Mouse (Mus musculus) urinary bladder, adult 18-20 months (tissue): ENCODE data around the gene Tmem101.
"Not testable (repeated sequence)": the region's sequence is repeated elsewhere in the genome, so short reads cannot be mapped to it uniquely, and the experiment has no call there.

Source experiments
- DNase-seq, 2 experiments: peaks; one replicate each; pipeline ENCODE4 v3.0.0; 2022; ENCODE audit warnings: low spot score in 2 of 2, mixed read lengths in 2 of 2

Gene Tmem101

DNA sequence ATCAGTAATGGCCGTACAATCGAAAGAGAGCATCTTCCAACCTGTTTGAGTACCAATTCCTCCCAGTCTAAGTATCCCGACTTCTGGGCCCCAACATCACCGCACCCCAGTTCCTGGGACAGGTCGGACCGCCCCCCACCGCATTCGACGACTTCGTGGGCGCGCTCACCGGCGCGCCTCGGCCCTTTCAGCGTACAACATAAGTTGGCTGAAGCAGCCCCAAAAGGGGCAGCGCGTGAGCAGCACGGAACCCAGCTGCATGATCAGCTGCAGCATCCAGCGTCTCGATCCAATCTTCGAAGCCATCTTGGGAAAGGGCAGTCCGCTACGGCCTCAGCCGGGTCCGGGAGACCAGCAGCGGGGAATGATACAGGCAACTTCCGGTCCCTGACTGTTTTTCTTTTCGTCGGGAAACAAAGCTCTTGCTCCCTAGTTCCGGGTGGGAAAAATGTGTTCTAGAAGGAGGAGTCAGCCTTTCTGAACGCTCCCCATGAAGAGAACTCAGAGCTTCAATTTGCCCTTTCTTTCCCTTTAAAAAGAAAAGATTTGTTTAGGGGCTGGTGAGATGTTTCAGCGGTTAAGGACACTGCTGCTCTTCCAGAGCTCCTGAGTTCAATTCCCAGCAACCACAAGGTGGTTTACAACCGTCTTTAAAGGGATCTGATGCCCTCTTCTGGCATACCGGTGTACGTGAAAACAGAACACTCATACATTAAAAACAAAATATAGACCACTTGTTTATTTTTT lies at the start of gene Tmem101:
Tmem101 (minus strand) TSS at position 366 of the 747 bp plus-strand sequence.
- peak; percentile 87 to 93 for DNase-seq

DNA sequence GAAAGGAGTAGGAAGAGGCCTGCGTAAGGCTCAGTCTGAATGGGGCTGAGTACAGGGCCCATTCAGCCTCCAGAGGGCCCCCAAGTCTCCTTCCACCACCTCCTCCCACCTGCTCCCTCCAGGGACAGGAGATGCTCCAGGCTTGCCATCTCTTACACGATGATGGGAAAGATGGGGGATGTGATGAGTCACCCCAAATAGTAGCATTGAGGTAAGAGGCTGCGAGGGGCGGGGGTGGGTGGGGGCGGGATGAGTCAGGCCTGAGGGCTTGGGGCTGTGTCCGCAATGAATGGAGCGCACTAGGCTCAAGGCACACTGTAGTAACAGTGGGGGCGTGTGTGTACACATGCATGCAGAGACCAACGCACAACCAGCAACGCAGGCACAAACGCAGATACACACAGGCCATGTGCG lies 45.2 kb upstream of the Tmem101 start:
- no peak for DNase-seq

DNA sequence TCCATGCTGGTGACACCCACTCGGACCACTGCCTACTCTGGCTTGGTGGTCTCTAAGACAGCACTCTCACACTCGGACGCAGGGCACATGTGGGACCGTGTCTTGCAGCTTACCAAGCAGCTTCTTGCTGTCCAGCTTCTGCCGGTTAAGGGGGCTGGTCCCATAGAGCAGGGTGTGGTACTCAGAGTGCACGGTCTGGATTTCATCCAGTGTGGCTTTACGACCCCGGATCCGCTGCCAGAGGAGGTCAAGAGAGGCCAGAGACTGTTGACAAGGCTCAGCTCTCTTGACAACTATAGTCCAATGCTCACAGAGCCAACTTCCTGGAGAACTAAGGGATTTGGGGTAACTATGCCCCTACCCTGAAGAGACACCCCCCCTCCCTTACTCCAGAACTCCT lies 43.7 kb upstream of the Tmem101 start:
- no peak for DNase-seq

DNA sequence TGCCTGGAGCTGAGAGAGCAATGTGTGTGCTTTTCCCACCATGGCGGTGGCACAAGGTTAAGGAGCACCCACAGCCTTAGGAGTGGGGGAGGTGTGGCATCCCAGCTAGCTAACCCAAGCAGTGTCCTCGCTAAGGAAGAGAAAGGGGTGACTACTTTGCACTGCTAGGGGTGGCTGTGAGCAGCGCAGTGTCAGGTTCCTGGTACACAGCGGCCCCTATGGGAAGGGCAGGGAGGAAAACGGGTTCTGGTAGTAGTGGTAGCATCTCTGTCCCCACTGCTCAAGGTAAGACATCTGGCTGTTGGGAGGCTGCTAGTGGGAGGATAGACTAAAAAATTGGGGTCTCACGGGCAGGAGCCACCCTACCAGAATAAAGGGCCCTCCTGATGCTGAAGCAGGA lies 42.0 kb upstream of the Tmem101 start:
- DNase-seq = no peak

DNA sequence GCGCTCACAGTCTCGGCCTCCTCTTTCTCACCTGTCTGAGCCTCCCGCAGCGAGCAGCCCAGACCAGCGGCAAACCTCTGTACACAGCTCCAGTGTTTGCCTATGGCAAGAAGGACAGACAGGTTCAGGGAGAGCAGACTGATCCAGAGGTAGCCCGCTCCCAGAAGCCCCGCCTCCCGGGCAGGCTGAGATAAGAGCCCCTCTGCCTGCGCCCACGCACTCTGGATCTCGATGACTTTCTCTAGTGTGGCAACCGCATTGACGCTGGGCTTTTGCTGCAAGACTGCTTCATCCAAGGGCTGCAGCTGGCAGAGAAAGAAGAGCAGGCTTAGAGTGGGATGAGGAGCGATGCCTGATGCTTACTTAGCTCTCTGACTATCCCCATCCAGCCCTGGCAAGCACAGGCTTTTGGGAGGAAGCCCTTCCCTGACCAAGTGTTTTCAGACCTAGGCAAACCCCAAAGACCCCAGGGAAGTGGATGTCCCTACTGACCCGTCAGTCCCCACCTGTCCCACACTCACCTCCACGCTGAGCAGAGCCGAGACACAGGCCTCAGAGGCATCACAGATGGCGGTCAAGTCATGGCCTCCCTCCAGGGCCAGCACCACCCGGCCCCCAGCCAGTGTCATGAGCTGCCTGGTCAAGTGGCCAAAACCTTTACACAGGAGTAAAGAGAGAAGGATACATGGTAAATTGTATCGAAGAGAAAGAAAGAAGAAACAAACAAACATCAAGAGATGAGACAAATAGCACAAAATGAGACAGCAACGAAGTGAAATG lies 40.0 kb upstream of the Tmem101 start:
- DNase-seq = no peak

DNA sequence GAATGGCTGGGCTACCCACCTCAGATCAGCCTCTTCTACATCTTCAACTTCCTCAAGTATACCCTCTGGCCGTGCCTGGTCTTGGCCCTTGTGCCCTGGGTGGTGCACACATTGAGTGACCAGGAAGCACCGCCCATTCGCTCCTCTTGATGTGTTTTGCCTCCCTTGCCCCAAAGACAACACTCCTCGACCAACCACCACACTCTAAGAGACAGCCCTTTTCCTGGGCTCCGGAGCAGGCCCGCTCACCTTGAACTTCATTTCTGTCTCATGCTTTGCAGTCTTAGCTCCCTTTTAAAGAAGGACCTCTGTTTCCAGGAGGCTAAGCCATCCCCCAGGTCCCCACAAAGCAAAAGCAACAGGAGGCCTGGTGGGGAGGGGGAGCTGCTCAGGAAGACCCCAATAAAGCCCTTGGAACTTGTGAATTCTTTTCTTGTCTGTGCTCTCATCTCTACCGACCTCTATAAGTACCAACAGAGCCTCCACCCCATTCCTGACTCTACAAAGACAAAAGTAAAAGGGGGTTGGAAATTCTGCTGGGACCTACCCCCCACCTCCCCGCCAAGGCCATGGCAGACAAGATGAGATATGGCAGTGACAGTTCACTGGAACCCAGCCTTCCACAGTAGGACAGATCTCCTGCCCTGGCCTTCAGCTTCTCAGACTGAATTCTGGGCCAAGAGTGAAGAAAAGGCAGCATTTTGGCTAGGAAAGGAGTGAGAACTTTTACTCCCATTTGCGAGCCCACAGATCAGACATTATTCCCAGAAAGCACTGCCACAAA lies 37.6 kb upstream of the Tmem101 start:
- no peak for DNase-seq

DNA sequence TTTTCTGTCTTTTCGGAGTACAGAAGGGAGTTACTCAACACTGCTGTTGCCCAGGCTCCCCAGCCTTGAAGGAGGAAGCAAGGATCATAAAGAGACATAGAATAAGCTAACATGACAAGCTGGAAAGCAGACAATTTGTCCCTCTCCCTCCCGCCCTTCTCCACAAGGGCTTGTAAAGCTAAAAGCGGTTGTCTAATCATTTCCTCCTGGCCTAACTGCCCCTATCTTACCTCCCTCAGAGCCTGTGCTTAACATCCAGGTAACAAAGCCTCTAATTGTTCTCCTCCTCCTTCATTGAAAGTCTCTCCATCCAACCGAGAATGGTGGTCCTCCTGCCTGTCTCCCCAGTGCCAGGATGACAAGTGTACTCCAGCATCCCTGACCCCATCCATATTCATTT lies 34.6 kb upstream of the Tmem101 start:
- no peak for DNase-seq

DNA sequence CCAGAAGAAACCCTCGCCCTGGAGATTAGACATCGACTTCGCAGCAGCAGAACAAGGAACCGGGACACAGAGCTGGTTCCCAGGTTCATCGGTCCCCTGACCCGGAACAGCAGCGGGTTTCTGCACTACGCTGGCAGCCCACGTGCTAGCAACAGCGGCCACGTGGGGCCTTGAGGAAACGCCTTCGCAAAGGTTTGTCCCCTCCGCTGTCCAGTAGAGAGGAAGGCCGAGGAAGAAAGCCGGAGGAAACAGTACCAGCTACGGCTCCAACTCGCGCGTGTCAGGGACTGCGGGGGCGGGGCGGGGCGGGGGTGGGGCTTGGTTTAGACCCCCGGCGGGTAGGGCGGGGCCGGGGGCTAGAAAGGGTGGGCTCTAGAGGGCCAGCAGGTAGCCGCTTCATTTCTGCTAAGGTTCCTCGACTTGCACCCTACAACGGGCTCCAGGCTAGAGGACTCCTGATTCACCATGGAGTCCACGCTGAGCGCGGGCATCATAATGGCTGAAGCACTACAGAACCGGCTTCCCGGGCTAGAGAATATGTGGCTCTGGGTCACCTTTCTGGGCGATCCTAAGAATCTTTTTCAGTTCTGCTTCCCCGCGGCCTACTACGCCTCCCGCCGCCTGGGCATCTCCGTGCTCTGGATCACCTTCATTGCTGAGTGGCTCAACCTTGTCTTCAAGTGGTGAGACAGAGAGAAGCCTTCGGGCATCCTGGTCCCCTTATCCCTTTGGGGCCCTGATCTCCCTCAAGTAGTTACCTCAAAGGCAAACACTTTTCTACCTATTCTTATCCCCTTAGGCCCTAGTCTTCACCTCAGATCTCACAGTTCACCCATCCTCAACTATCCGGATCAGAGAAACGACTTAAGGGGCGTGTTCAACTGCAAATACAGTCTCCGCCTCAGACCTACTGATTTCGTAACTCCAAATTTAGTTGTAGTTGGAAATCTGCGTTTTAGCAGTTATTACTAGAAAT lies 33.5 kb upstream of the Tmem101 start, which contains the start of gene G6pc3:
G6pc3 (plus strand) TSS at position 160 of the 976 bp plus-strand sequence.
- DNase-seq = peak; percentile 88 to 92

DNA sequence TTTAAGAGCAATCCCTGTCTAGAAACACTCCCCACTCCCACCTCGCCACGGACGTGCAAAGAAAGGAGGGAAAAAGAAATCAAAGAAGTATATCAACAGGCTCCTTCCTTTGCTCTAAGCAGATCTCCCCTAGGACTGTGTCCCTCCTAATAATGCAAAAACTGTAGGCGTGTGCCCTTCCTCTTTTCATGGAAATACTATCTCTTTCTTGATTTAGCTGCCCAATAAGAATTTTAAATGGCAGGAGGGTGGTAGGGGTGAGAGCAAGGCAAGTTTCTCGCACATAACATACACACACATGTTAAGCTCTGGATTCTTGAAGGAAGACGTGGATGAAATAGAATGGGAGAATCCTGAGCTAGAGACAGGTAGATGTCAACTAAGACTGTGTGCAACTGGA lies 32.8 kb upstream of the Tmem101 start:
- no peak for DNase-seq

DNA sequence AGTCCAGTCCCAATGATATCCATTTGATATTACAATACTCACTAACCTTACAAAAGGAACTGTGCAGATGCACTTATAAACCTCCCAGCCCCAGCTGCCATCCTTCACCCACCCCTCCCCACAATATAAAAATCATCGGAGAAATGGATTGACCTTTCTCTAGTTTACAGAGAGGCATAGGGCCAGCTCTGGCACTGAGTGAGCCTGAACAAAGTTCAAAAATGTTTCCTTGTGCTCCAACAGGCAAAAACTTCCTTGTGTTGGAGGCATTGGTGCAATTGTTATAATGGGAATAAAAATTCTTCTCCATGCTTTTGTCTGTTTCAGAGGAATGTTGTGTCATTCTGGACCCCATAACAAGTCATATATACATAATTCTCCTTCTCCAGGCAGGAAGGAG lies 30.0 kb upstream of the Tmem101 start:
- DNase-seq = no peak

DNA sequence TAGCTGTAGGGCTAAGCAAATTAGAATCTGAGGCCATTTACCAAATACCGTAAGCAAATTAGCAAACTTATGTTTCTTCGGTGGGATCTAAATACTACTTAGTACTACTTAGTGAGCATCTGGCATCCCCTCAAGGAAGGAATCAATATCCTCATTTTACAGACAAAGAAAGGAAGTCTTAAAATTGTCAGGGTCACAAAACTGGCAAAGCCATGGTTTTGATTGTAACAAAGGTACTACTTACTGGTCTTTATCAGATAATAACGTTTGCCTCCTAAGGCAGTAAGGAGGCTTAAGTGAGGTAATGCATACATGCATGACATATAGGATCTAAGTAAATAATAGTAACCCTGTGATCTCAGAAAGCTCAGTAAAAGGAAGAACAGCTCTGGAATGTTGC lies 29.5 kb upstream of the Tmem101 start:
- no peak for DNase-seq

DNA sequence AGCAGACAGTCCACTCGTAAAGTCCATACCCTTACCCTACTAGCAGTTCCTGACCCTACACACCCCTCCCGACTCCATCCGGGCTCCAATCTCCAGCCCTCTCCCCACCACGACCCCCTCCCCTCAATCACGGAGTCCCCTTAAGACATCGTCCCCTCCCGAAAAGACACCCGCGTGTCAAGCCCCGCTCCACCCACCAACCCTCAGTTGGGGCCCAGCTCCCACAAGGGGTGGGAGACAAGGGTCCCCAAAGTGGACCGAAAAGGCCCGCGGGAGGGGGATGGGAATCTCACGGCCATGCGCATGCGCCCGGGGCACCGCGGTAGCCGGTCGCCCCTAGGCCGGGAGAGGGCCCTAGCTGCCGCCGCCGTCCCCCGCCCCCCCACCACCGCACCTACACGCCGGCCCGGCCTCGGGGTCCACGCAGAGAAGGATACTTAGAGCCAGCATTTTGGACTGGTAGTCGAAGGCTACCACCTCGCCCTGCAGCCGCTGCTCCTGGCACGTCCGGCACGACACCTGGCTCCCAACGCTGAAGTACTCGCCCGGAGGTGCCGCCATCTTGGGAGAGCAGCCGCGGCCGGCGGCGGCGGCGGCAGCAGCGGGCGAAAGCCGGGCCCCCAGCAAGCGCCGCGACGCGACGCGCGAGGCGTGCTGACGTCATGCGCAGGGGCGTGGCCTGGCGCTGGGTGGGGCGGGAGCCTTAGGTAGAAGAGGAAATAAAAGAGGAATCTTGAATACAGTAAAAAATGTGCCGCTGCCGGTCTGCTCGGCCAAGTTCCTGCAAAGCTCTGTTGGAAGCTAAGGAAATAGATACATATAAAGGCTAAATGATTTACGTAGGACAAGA lies 28.7 kb upstream of the Tmem101 start, which contains the start of gene Lsm12:
Lsm12 (minus strand) TSS at position 651 of the 850 bp plus-strand sequence.
- DNase-seq = peak; percentile 93 to 97

DNA sequence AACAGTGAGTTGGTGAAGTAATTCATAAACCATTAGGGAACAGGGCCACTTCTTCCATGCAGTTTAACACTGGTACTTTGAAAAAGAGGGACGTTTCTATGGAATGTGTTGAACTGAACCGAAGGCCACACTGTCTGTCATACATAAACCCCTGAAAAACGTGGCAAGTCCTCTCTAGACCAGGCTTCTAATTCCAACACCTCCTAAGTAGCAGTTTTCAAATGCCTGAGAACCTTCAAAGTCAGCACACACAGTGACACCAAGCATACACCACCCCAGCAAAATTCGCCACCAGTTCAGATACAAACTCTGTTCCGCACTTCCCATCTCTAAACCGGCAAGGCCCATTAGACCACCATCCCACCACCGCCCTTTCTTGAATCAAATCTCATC lies 28.0 kb upstream of the Tmem101 start:
- no peak for DNase-seq

DNA sequence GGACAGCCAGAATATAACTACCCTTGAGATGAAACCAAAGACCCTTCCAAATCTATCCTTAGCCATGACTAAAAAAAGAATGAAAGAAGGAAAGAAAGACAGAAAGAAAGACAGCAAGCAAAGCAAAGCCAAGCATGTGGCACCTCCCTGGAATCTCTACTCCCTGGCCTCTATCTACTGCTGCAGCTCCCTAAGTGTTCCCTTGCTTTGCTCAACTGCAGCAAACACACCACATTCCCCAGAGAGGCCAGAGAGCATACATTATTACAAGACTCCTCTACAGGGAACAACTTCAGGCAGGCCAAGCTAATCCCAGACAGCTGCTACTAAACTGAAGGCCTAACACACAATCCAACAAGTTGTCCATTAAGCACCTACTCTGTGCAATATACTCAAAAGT lies 23.6 kb upstream of the Tmem101 start:
- no peak for DNase-seq

DNA sequence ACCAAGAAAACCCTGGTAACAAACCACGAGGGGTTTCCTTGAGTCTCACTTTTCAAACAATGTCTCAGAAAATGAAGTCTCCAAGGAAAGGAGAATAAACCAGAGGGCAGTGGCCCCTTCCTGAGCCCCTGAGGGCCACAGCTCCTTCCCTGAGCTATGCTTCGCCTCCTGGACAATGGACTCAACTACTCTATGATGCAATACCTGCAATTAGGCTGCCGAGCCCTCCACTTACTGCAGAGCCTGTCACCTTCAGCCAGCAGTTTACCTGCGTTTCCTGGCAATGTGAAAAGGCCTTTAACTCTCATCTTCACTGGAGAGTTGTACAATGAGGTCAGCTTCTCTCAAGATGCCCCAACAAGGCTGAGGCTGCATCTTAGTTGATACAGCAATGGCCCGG lies 12.5 kb upstream of the Tmem101 start:
- DNase-seq = no peak

DNA sequence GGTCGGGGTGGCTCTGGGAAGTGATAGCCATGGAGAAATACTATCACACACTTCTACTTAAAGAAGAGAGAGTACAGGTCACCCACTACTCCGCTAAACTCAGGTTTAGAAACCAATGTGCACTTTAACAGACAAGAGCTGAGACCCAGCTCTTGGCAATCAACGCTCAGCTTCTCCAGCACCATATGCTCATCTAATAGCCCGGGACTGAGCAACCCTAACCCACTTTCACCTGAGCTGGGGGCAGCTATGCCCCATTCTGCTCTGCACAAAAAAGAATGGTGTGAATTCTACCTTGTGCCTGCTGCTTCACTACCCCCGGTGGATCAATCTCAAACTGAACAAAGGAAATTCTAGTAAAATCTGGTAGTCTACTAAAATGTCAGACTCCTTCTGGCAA lies 11.3 kb upstream of the Tmem101 start:
- no peak for DNase-seq

DNA sequence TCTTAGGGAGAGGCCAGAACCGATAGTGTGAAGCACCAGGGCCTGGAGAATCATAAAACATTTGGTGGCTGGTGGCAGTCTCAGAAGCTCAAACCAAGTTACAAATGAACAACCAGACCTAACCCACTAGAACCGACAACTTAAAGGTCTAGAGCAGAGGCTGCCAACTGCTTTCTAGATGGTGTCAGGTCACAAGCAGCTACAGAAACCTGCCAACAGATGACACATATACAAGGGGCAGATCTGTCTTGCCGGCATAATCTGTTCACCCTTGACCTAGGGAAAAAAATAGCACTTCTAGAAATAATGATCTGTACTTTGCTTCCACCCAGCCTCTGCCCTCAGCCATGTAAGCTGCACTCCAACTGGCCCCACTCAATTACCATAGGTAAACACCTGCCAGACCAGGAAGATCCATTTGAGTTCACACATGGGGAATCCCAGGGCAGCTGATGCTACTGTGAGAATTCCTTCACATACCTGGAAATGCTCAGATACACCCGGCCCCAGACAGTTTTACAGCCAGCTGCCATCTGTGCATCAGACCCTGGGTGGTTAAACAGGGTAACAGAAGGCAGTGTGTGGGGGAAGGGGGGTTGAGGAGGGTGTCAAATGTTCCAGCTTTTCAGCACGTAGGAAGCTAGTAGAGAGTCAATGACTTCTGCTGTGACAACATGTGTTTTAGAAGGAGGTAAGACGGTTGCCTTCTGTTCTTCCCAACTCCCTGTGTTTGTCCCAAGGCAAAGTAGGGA lies 9.9 kb upstream of the Tmem101 start:
- no peak for DNase-seq

DNA sequence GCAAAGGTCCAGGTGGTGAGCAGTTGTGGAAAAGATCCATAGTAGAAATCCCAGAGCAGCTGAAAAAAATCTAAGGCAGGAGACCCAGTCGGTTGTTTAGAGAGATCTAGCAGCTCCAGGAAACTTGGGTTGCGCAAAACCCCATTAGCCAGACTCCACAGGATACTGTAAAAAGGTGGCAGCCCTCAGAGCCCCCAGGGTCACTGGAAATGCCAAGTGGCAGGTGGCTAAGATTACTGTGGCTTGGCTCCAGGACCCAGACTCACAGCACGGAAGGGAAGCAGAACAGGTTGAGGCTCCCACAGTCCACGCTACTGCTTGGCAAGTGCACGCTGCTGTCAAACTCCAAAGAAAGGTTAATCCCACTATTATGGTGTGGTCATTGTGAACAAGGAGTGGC lies 3.6 kb upstream of the Tmem101 start:
- DNase-seq = no peak

DNA sequence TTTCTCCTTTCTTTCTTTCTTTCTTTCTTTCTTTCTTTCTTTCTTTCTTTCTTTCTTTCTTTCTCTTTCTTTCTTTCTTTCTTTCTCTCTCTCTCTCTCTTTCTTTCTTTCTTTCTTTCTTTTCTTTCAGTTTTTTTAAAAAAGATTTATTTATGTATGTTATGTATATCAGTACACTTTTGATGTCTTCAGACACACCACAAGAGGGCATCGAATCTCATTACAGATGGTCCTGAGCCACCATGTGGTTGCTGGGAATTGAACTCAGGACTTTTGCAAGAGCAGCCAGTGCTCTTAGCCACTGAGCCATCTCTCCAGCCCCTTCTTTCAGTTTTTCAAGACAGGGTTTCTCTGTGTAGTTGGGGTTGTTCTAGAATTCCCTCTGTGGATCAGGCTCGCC lies 1.8 kb upstream of the Tmem101 start:
- not testable (repeated sequence) for DNase-seq

DNA sequence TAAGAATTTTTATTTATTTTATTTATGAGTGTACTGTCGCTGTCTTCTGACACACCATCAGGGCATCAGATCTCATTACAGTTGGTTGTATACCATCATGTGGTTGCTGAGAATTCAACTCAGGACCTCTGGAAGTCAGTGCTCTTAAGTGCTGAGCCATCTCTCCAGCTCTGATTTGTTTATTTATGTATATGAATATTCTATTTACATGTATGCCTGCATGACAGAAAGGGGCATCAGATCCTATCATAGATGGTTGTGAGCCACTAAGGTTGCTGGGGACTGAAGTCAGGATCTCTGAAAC lies 534 bp upstream of the Tmem101 start:
- DNase-seq = no peak
